Mouse (Mus musculus): ENCODE data around the gene Ncapg2. TPM values are rescaled to one million over a fixed set of nuclear protein-coding genes. Genes with fewer than 3 reads are reported as not detected.

Gene Ncapg2
- total RNA-seq, 2 experiments from 2014 or later, result 4.0 to 5.8 TPM

DNA sequence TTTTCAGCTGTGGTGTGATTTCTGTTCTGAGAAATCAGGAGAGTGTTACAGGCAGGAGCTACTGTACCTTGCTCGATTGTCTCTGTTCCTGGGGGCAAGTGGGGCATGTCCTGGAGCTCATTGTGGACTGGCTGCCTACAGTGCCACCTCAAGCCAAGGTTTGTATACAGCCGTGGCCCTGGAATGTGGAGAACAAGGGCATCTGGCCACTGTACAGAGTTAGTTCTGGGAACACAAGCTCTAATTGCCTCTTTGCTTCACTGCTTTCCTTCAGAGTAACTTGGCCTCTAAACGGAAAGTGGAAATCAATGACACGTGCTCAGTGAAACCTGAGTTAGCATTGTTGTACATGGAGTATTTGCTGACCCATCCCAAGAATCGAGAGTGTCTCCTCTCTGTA, 33.4 kb downstream of the Ncapg2 start:
- no peak for DNase-seq (ENCODE audit: low spot score in 2 of 2)

DNA sequence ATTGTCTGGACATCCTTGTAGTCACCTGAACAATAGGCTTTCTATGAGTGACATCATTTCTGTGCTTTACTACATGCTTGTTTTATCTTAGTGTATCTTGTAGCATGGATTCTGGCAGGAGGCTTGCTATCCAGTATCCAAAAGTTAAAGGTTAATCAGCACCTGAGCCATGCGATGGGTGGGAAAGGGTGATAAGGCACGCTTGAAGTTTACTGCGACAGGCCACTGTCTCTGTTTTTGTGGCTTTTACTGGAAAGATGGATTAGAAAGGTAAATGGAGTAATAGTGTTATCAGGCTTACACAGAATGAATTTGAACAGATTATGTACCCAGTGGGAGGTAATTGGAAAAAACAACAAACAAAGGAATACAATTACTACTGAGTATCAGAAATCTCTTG, 37.0 kb downstream of the Ncapg2 start:
- no peak for DNase-seq (ENCODE audit: low spot score in 2 of 2)

DNA sequence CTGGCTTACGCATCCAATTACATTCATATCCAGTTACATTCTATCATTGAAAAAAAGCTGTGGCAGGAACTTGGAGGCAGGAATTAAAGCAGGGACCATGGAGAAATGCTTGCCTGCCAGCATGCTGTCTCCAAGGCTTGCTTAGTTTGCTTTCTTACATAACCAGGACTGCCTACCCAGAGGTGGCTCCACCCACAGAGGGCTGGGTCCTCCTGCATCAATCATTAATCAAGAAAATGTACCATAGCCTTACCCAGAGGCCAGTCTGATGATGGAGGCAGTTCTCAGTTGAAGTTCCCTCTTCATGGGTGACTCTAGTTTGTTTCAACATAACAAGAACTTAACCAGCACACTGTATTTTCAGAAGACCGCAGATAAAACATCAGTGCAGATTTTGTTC, 44.3 kb downstream of the Ncapg2 start:
- no peak for DNase-seq (ENCODE audit: low spot score in 2 of 2)

DNA sequence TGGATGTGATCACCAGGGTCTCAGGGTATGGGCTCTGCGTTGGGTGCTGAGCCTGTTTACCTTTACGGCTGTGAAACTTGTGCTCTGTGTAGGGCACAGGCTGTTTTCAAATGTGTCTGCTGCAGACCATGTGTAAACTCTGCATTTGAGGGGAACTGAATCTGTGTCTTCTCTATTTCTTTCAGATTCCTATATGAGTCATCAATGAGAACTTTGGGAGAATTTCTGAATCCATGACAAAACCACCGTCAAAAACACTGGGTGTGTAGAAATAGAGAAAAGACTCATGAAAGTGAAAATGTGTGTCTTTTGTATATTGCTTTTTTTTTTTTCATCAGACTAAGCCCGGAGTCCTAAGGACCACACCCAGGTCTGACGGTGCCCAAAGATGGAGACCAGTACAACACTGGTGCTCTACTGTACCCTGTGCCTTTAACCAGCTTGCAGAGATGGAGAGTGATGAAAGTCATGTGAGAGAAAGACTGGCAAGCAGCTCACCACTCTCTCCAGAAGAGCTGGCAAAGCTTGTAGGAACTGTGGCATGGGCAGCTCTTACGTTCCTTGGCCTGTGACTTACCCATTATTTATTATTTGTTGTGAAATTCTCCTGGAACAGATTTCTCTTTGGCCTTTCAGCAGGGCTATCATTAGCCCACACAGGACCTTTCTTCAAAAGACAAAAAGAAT, 55.3 kb downstream of the Ncapg2 start:
- no peak for DNase-seq (ENCODE audit: low spot score in 2 of 2)

DNA sequence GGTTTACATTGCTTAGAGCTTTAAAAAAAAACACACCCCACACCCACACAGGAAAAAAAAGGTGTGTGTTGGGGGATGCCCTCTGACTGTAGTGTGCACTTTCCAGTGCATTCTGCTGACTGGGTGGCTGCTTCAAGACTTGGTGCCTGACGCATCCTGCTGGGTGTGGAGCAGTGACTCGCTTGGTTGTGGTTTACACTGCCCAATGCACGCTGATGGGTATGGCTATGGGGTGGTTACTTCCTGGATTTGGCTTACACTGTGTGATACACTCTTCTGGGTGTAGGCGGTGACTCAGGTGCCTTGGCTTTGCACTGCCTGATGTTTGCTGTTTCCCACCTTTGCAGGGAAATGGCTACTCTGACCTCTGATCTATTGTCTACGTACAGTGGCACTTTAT, 61.8 kb downstream of the Ncapg2 start:
- DNase-seq (ENCODE audit: low spot score in 2 of 2), result no peak

DNA sequence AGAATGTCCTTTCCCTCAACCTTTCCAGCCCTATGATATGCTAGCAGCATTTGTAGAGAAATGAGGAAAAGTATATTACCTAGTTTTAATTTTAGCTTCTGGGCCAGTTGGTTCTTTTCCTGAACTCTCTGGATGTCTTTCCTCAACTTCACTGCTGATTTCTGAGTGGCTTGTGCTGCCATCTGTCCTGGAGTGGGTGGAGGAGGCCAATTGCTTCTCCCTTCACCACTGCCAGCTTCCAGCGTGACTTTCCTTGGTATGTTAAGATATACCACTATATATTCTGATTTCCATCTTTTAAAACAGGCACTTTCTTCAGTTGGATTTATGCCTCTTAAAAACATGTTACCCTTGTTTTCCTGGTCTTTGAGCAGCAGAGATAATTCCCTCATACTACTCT, 63.1 kb downstream of the Ncapg2 start:
- no peak for DNase-seq (ENCODE audit: low spot score in 2 of 2)

DNA sequence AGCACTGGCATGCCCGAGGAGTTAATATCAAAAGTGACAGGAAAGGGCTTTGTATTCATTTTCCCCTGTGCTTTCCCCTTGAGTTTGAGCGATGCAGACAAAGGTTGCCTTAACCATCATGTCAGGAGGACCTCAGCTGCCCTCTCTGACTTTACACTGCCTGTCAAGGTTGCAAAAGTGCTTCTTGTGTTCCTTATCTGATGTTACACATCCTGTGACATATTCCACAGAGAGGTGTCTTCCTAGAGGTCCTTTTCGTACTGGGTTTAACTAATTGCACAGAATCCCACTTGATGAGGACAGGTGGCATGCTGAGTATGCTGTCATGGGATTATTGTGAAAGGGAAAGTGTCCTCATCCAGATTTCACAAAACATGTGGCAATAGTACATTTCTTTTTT, 63.9 kb downstream of the Ncapg2 start:
- no peak for DNase-seq (ENCODE audit: low spot score in 2 of 2)

DNA sequence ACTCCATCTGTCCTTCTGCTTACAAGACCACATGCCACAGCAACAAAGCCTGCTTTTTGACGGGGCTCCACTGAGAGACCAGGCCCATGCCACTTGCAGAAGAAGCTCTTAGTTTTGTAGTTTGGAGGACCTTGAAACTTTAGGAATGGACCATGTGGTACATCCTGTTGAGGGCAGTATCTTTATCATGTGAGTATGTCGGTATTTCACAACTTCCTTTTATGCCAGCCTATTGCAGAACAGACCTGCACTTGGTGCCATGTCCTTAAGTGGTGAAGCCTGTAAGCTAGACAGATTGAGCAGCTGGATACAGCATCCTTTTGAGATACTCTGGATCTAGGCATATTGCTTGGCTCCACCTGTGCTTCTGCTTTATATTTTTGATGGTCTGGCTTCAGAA, 68.1 kb downstream of the Ncapg2 start:
- no peak for DNase-seq (ENCODE audit: low spot score in 2 of 2)

DNA sequence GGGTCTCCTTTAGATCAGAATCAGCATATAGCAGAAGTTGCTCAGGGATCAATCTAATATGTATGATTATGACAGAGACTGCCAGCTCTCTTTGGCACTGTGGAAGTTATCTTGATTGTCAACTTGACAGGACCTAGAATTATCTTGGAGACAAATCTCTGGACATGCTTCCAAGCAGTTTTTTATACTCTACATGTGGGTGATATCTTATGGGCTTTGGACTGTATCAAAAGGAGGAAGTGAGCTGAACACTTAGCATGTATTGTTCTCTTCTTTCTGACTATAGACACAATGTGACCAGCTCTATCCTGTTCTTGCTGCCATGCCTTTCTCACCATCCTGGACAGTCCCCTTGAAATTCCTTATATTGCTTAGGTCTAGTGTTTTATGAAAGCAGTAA, 68.6 kb downstream of the Ncapg2 start:
- DNase-seq (ENCODE audit: low spot score in 2 of 2), result no peak

DNA sequence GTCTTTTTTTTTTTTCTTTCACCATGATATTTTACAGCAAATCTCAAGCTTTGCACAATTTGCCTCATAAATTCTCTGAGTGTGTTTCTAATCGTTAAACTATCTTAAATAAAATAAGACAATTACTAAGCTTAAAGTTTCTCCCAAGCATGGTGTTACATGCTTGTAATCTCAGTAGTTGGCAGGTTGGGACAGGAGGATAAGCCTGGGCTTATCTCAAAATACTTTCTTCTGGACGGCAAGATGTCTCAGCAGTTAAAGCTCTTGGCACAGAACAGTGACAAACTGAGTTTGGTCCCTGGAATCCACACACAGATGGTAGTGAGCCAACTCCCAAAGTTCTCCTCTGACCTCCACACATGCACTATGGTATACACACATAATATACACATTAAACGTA, 69.5 kb downstream of the Ncapg2 start:
- no peak for DNase-seq (ENCODE audit: low spot score in 2 of 2)

DNA sequence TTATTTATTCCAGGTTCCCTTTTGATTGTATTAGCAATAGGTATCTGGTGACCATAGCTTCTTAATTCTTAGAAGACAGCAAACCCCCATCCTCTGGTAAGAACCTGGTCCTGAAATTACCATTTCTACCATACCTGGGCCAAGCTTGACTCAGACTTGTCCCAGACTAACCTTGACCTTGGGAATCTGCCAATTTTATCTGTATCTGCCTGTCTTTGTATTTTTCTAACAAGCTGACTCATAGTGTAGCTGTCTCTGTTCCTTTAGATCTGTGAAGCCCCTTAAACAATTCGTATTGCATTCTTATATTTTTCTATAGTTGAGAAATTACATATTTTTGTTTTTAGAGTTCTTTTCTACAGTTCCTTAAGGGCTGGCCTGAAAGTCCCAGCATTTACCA, 73.6 kb downstream of the Ncapg2 start:
- DNase-seq (ENCODE audit: low spot score in 2 of 2), result no peak

DNA sequence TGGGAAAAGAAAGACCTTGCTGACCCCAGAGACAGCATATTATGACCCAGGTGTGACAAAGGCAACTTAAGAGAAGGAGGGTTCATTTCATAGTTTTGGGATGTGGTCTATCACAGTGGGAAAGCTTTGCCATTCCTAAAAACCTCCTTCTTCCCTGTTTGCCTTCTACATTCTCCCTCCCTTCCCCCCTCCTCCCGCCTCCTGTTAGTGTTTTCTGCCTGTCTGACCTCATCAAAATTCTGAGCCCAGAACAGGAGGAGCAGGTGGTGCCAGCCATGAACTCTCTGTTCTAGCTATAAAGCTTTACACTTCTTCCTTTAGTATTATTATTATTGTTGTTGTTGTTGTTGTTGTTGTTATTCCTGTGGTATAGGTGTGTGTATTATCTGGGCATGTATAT, 76.7 kb downstream of the Ncapg2 start:
- no peak for DNase-seq (ENCODE audit: low spot score in 2 of 2)

DNA sequence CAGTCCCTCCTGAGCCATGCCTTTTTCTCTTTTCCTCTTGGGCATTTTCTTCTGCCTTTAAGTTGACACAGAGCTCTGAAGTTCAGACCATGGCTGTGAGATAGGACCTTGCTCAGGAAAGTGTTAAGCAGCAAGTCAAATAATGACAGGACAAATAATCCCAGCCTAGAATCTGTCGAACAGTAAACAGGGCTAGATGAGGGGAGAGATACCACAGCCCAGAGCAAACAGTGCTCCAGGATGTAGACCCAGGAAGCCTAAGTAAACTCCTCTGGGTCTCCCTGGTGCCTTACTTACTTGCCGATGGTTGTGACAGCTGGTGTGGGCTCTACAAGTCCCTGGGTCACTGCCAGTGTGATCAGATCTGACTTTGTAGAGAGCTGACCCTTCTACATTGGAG, 78.4 kb downstream of the Ncapg2 start:
- DNase-seq (ENCODE audit: low spot score in 2 of 2), result no peak

DNA sequence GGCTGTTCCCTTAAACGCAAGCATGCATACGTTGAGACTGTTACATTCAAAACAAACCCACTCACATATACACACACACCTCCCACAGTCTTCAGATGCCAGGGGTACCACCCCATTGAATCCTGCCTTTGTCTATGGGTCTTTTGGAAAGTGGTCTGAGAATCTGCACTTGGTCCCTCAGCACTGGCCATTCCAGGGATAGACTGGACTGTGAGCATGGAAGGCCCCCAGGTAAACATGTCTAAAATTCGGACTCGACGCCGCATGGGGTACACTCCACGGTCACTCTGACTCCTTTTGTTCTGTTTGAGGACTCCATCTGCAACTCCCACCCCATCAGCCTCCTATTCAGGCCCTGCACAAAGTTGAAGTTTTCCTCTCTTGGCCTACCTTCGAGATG, 79.8 kb downstream of the Ncapg2 start:
- DNase-seq (ENCODE audit: low spot score in 2 of 2), result no peak

DNA sequence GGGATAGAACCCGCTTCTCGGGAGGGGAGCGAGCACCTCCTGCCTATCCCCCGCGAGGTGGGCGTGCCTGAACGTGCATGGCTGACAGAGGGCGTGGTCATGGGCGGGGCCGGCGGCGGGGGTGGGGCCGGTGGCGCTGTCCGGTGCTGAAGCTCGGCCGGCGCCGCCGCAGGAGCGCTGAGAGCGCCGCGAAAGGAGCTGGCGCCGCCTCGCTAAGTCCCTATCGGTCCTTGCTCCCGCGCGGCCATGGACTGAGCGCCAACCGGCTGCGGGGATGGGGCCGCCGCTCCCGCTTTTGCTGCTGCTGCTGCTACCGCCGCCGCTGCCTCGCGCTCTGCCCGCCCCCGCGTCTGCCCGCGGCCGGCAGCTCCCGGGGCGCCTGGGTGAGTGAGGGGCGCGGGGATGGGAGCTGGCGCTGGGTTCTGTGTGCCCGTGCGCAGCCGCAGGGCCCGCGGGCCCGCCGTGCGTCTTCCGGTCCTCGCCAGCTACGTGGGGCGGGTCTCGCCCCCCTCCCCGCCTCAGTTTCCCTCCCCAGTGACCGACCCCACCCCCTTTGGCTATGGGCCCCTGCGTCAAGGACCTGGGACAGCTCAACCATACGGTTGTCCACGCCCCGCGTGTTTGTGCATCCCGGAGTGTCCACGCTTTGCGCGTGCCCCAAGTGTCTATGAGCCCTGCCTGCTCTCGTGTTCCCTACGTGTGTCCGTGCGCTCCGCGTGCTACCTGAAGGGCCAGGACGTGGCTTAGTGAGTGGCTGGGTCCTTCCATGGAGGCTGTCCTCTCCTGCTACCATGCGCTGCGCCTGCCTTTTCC, 80.6 kb downstream of the Ncapg2 start, which contains the start of gene Ptprn2:
TSS of gene Ptprn2 (plus strand) at position 130 of the 813 bp plus-strand sequence.
- DNase-seq (ENCODE audit: low spot score in 2 of 2), result peak; percentile 58 to 70

DNA sequence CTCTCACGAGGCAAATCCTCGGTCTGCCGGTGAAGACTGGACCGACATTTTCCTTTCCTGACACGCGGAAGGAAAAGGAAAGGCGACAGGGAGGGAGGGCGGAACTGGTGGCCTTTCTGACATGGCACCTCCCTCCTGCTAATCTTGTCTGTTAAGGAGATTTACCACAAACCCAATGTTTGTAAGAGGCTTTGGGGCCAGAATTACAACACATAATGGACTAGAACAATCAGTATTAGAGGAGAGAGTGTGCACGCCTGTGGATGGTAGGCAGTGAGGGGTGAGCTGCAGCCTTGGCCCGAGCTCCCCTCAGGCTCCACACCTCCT, 81.2 kb downstream of the Ncapg2 start:
- no peak for DNase-seq (ENCODE audit: low spot score in 2 of 2)

DNA sequence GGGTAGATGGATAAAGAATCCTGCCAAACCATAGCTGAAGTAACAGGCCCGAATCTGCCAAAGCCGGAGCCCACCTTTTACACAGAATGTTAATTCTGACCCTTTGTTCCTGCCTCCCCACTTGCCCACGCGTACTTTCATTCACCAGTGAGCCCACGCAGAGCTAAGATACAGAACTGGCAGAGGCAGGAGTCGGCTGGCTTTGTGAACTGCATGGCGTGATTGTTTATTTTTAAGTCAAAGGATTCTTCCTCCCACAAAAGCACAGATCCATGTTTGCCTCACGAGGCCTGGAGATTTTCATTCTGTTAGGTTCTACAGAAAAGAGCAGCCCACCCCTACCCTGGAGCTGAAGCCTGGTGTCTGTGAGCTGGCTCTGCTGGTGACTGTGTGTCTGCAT, 83.6 kb downstream of the Ncapg2 start:
- peak; percentile 40 to 68 for DNase-seq (ENCODE audit: low spot score in 2 of 2)

DNA sequence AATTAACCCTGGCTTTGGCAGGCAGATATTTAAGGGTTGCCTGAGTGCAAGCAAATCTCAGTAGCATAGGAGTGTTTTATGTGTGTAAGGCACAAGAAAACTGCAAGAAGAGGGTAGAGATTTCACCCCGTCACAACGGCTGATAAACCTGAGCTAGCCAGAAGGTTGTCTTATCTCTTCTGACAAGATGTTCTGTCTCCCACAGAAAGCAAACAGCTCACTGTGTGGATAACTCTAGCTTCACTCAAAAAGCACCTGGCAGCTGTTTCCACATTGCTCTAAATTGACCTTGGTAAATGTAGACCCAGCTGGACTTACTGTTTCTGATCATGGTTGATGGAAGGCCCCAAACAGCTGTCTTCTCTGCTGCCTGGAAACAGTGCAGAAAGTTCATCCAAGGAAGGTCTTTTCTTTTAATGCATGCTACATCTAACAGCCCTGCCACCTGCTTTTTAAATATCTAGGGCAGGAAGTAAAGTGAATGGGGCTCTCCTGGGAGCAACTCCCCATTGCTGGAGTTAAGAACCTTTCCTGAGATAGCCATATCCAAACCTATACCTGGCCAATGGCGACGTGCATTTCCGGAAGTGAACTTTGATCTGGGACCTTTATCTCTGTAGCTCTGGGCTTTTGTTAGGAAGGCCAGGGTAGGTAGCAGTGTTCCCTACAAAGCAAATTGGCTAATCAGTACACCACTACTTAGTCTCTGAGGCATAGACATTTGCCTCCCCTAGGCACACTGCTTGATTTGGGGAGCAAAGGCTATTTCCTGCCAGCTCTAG, 85.6 kb downstream of the Ncapg2 start:
- DNase-seq (ENCODE audit: low spot score in 2 of 2), result no peak

DNA sequence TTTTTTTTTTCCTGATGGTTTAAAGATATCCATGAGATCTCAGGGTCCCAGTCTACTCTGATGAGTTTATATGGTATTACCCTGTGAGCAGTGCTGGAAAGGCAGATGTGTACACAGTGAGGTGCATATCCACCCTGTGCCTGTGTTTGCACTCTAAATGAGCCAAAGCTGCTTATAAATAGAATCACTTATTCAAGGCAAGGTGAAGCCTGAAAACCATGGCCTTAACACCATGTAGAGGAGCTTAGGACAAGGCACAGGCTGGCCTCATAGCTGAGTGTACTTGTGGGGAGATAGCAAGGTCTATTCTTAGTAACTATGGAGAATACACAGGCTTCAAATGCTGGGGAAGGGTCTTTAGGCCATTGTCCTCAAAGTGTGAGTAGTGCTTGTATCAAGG, 93.5 kb downstream of the Ncapg2 start:
- no peak for DNase-seq (ENCODE audit: low spot score in 2 of 2)

DNA sequence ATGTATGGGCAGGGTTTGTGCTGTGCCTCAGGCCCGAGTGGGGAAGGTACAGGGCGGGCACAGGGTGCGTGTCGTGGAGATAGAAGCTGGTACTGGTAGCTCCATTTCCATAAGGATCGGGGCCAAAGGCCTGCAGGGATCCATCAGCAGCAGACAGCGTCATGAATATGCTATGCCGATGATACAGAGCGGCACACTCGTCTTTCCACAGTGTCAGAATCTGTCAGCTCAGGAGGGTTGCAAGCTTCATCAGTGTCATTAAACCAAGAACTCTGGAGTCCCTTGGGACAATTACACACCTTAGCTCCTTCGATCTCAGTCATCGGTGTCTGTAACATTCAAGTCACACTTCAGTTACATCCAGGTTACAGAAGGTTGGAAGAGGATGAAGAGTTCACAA, 95.5 kb downstream of the Ncapg2 start:
- no peak for DNase-seq (ENCODE audit: low spot score in 2 of 2)

DNA sequence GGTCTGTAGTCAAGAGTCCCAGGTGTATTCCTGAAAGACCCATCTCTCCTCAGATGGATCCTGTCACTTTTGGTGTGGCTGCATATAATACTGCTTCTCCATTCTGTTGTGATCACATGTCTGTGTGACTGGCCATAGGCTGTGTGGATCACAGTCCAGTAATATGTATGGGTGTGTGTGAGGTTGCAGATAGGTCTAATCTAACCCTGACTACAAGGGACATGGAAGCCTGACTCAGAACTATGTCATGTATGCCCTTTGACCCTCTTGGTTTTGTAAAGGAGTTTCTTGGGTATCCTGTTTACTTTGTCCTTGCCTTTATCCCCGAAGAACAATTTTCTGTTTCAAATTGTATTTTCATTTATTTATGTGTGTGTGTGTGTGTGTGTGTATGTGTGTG, 107.3 kb downstream of the Ncapg2 start:
- no peak for DNase-seq (ENCODE audit: low spot score in 2 of 2)
